Mouse (Mus musculus) ovary, postnatal 14 days (tissue): ENCODE results near the gene Thbs4.

Experiments used
- DNase-seq: peaks from one replicate; pipeline ENCODE4 v3.0.0; 2022; ENCODE audit warnings: low spot score

Gene Thbs4

DNA sequence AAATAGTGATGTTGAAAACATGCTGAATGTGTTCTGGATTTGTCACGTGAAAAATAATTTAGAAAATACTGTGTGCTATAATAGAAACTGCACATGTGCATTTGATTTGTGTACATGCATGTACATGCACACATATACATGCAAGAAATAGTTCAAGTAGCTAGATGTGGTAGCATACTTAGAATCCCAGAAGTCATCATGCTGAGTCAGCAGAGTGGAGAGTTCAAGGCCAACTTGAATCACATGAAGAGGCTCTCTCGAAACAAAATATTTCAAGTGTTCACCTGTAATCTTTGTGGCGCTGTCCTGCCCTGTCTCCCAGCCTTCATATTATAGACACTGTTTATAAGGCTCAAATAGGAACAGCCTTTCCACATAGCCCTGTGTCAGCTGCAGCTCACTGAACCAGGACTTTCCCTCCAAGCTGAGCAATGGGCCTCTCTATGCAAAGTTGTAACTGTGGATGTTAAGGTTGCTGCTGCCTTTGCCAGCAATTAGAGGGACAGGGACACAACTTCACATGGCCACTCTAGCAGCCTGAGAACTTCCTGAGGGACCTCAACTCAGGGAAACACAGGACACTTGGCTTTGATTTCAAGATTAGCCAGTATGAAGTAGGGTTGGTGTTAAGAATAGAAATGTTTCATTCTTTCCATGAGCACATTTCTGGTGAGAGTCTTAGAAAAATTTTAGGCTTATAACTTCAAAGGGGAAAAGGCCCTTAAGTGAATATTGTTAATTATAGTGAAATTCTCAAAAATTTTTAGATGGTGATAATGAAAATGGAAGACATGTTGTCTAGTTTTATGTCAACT is 76.6 kb downstream of the Thbs4 start:
- DNase-seq, result no peak

GRCm38 (mm10) chr13:92712619-92713018 is 82.0 kb downstream of the Thbs4 start:
- DNase-seq, result no peak

DNA sequence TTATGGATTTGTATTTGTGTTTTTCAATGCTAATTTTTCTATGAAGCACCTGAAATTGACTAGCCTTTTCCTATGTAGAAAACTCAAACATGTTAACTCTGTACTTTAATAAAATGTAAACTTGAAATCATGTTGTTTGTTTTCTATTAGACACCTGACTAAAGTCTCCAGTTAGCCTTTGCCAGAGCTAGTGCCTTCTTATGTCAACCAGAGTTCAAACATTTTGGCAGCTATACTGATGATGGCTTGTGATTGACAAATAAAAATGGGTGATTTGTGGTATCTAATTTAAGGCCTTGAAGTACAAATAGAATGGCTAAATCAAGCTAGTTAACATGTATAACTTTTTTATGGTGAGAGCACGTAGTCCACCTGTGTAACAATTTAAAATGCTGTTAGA is 82.8 kb downstream of the Thbs4 start:
- no peak for DNase-seq

- DNase-seq, result no peak
Measured at GRCm38 (mm10) chr13:92710361-92710760, 84.3 kb downstream of the Thbs4 start.

GRCm38 (mm10) chr13:92709535-92709934 is 85.1 kb downstream of the Thbs4 start:
- no peak for DNase-seq

DNA sequence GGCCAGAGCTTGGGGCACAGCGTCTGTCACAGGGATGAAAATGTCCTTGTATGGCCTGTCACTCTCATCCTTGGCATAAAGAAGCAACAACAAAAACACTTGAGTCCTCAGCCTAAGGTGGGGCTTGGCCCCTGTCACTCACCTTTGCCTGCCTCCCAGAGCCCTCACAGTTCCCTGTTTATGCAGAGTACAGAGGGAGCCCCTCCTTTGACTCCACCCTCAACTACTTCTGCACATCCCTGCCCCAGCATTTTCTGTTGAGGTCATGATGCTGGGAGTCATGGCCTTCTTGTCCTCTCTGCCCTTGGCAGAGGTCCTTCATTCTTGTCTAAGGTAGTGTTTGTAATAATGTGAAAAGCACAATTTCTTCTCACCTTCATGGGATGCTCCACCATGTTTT is 86.2 kb downstream of the Thbs4 start:
- DNase-seq, result no peak

DNA sequence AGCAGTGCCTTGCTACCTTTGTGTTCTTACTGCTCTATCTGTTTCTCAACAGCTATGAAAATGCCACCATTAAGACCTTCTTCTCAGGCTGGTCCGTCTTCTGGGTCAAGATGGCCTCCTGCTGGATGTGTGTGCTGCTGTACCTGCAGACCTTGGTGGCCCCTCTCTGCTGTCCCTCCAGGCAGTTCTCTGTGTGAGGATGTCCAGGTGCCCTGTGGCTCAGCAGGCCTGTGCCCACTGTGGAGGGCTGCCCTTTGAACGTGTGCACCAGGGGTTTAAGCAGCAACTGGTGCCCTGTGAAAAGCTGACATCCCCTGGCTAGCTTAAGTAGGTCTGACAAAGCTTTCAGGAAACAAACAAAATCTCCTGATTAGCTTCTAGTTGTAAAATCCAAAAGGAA is 86.7 kb downstream of the Thbs4 start:
- no peak for DNase-seq

GRCm38 (mm10) chr13:92706342-92707061 is 88.1 kb downstream of the Thbs4 start:
- DNase-seq, result no peak

DNA sequence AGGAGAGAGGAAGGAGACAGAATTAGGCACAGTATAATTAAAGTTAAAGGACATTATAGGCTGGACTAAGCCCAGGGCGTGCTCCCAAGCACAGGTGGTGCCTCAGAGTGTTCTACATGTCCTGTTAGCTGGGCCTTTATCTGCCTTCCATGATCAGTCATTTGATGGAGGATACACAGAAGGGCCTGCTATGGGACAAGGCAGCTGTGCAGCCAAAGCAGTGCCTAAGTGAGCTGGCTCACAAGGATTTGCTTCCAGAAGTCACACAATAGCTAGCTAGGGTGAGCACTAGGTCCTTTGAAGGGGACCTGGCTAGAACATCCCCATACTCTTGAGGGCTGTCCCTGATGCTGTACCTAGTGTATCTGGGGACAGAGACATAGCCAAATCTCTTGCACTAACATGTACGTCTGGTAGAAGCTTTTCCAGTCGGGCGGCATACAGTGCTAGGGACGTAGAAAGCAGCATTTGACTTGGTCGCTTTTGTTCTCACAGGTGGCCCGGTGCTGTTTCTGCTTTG is 89.5 kb downstream of the Thbs4 start:
- DNase-seq, result no peak

GRCm38 (mm10) chr13:92704189-92704588 is 90.4 kb downstream of the Thbs4 start:
- no peak for DNase-seq

- no peak for DNase-seq
Measured at GRCm38 (mm10) chr13:92703241-92704027, 91.2 kb downstream of the Thbs4 start.

DNA sequence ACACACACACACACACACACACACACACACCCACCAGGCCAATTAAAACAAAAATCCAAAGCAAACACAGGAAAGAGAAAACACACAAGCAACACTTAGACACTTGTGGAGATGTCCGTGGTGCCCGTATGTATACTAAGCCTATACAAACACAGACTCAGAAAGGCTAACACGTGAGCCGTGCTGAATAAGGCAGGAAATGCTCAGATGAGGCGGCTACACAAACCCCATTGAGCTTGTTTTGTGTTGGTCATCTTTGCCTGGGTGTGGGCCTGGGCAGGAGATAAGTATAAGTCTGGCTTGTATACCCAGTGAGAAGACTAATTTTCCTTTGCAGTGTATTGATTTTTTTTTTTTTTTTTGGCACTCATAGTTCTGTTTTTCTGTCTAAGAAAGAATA is 92.6 kb downstream of the Thbs4 start:
- DNase-seq, result no peak
